In the genomic region with DNA sequence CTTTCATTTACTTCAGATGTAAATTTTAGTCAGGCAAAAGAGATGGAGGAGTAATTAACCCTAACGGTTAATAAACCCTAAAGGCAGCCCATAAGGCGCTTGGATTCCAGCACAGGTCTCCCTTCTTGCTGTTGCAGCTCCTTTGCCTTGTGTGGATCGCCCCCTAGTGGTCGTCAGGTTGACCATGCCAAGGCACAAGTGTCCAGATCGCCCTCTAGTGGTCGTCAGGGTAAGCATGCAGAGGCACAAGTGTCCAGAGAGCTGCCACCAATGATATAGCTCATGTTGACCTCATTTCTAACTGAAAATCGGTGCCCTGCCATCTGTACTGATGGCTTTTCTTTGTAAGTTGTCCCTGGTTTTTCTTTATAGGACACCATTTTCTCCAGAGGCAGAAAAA, we compare ENCODE assay signal across 9 mouse cellular contexts. TPM values are rescaled to one million over a fixed set of nuclear protein-coding genes. Genes with fewer than 3 reads are reported as not detected.
DNase-seq lines count a peak whose midpoint lies in the region; ATAC-seq lines count a peak whose summit lies in the region.
"Had no signal": no experiment of that assay in that cellular context is flagged by ENCODE, and none has a peak within 500 bp of the region (broad histone marks: within the 10 kb centered on the region; RNA-seq: fewer than 3 reads in every experiment).

No protein-coding gene starts in this region.

- no peak overlapping the region for H3K4me2 ChIP-seq in kidney, embryonic 15.5 days
- no peak overlapping the region for H3K4me2 ChIP-seq in embryonic facial prominence, embryonic 11.5 days (ENCODE audit: low read depth, low read length)
- H3K4me2 ChIP-seq in neural tube, embryonic 11.5 days (ENCODE audit: low read depth) = no peak overlapping the region
- H3K4me2 ChIP-seq: heart, embryonic 13.5 days had no signal

- intact Hi-C loops in heart, postnatal 36 days (cut with DNase I) = loop anchor here (5.0 kb wide), 1 partner anchor 319 kb away; no protein-coding TSS in a partner anchor
- intact Hi-C loops in left cerebral cortex, postnatal 10 days (cut with DNase I) = loop anchor here (10.0 kb wide), 1 partner anchor 312 kb away; no protein-coding TSS in a partner anchor

- peak; percentile 62 for DNase-seq in kidney, adult 11 months
- peak; percentile 56 to 74 for DNase-seq in adrenal gland, postnatal 4 days (ENCODE audit: low spot score in 2 of 2)
- DNase-seq in embryonic facial prominence, embryonic 11.5 days (ENCODE audit: low spot score) = peak; percentile 91
- peak; percentile 69 to 81 for DNase-seq in heart, postnatal 36 days
- peak; percentile 79 to 87 for DNase-seq in left cerebral cortex, postnatal 10 days (ENCODE audit: extremely low spot score in 1 of 2, low spot score in 2 of 2)
- DNase-seq in neural tube, embryonic 11.5 days (ENCODE audit: low spot score) = peak; percentile 85
- DNase-seq in testis, postnatal 10 days (ENCODE audit: low spot score) = peak; percentile 89

- 24% methylated on average over 7 of the region's 7 CpGs for WGBS in kidney, embryonic 15.5 days
- 26% methylated on average over 7 of the region's 7 CpGs for WGBS in embryonic facial prominence, embryonic 11.5 days
- WGBS in neural tube, embryonic 11.5 days = 26% methylated on average over 7 of the region's 7 CpGs

- ATAC-seq in kidney, embryonic 15.5 days (replicated peaks; ENCODE audit: low FRiP score) = no peak
- ATAC-seq in embryonic facial prominence, embryonic 11.5 days (replicated peaks; ENCODE audit: insufficient number of reproducible peaks, low FRiP score, low TSS enrichment, low read depth) = no peak
- no peak for ATAC-seq in neural tube, embryonic 11.5 days (ENCODE audit: insufficient read depth, low FRiP score, low TSS enrichment)

- H3K27ac ChIP-seq in kidney, embryonic 15.5 days = no peak overlapping the region
- no peak overlapping the region for H3K27ac ChIP-seq in embryonic facial prominence, embryonic 11.5 days (replicated peaks; ENCODE audit: low read depth, low read length)
- no peak overlapping the region for H3K27ac ChIP-seq in neural tube, embryonic 11.5 days (ENCODE audit: low read depth, low read length)
- H3K27ac ChIP-seq: heart, embryonic 13.5 days had no signal

- no peaks in the 10 kb centered on the region for H3K9me3 ChIP-seq in kidney, embryonic 15.5 days (replicated peaks)
- H3K9me3 ChIP-seq in embryonic facial prominence, embryonic 11.5 days (replicated peaks; ENCODE audit: control insufficient read depth, low read length) = no peaks in the 10 kb centered on the region
- H3K9me3 ChIP-seq in neural tube, embryonic 11.5 days (ENCODE audit: control insufficient read depth, low read length) = no peaks in the 10 kb centered on the region

- peaks cover 12% of the 10 kb centered on the region; the same call in 1 of the 2 replicates for H3K27me3 ChIP-seq in kidney, embryonic 15.5 days
- H3K27me3 ChIP-seq in embryonic facial prominence, embryonic 11.5 days (ENCODE audit: control insufficient read depth, insufficient read depth, low read length) = no peaks in the 10 kb centered on the region
- H3K27me3 ChIP-seq in neural tube, embryonic 11.5 days (ENCODE audit: control insufficient read depth, insufficient read depth, low read length) = no peaks in the 10 kb centered on the region

- H3K9ac ChIP-seq in kidney, embryonic 15.5 days = no peak overlapping the region
- H3K9ac ChIP-seq in embryonic facial prominence, embryonic 11.5 days (replicated peaks; ENCODE audit: low read length) = no peak overlapping the region
- H3K9ac ChIP-seq in neural tube, embryonic 11.5 days (ENCODE audit: low read length) = no peak overlapping the region
- H3K9ac ChIP-seq: heart, embryonic 13.5 days had no signal

- H3K4me3 ChIP-seq in kidney, embryonic 15.5 days (replicated peaks) = no peak overlapping the region
- no peak overlapping the region for H3K4me3 ChIP-seq in embryonic facial prominence, embryonic 11.5 days (ENCODE audit: low read depth, low read length)
- no peak overlapping the region for H3K4me3 ChIP-seq in neural tube, embryonic 11.5 days (ENCODE audit: low read depth, low read length)
- H3K4me3 ChIP-seq: heart, embryonic 13.5 days had no signal

- no peaks in the 10 kb centered on the region for H3K36me3 ChIP-seq in kidney, embryonic 15.5 days
- H3K36me3 ChIP-seq in embryonic facial prominence, embryonic 11.5 days (replicated peaks; ENCODE audit: control insufficient read depth, insufficient read depth, low read depth, low read length) = no peaks in the 10 kb centered on the region
- no peaks in the 10 kb centered on the region for H3K36me3 ChIP-seq in neural tube, embryonic 11.5 days (ENCODE audit: control insufficient read depth, insufficient read depth, low read length)
- H3K36me3 ChIP-seq: heart, embryonic 13.5 days had no signal

- no peaks in the 10 kb centered on the region for H3K4me1 ChIP-seq in kidney, embryonic 15.5 days
- H3K4me1 ChIP-seq in embryonic facial prominence, embryonic 11.5 days (ENCODE audit: control insufficient read depth, insufficient read depth, low read length) = no peaks in the 10 kb centered on the region
- H3K4me1 ChIP-seq in neural tube, embryonic 11.5 days (ENCODE audit: control insufficient read depth, insufficient read depth, low read length) = no peaks in the 10 kb centered on the region
- H3K4me1 ChIP-seq: heart, embryonic 13.5 days had no signal

RNA-seq across cellular contexts. Expression of a gene that starts 46.4 kb away (rescaled TPM):
- 0.99 and 1.5 TPM in 2 replicates for polyA plus RNA-seq in kidney, embryonic 15.5 days (2015; fragmentation: Nextera tagmentation; extraction: Ambion mirVana)
- total RNA-seq in adrenal gland, postnatal 4 days (2021) = under 1 TPM; 0.22 to 0.59 TPM
- polyA plus RNA-seq in embryonic facial prominence, embryonic 11.5 days (2014; fragmentation: Nextera tagmentation; extraction: Ambion mirVana) = 31.2 and 41.2 TPM in 2 replicates
- total RNA-seq in heart, postnatal 36 days (2021) = under 1 TPM; 0.62 to 0.67 TPM
- total RNA-seq in left cerebral cortex, postnatal 10 days (2021) = under 1 TPM; 0.30 to 0.59 TPM
- polyA plus RNA-seq in neural tube, embryonic 11.5 days (2014; fragmentation: Nextera tagmentation; extraction: Ambion mirVana) = 20.2 and 21.0 TPM in 2 replicates

RNA-seq across cellular contexts. Expression of a gene that starts 49.3 kb away (rescaled TPM):
- 37.5 and 37.9 TPM in 2 replicates for polyA plus RNA-seq in kidney, embryonic 15.5 days (2015; fragmentation: Nextera tagmentation; extraction: Ambion mirVana)
- total RNA-seq in adrenal gland, postnatal 4 days (2021) = 10 to 100 TPM; 45.3 to 47.3 TPM
- 39.5 and 42.1 TPM in 2 replicates for polyA plus RNA-seq in embryonic facial prominence, embryonic 11.5 days (2014; fragmentation: Nextera tagmentation; extraction: Ambion mirVana)
- total RNA-seq in heart, postnatal 36 days (2021) = 10 to 100 TPM; 13.3 to 14.9 TPM
- total RNA-seq in left cerebral cortex, postnatal 10 days (2021) = 10 to 100 TPM; 26.2 to 26.8 TPM
- 38.7 and 39.3 TPM in 2 replicates for polyA plus RNA-seq in neural tube, embryonic 11.5 days (2014; fragmentation: Nextera tagmentation; extraction: Ambion mirVana)
